Comparison of ENCODE assay signal across 8 mouse cellular contexts in genomic region chr12:111353439-111353915, GRCm38 (mm10). TPM values are rescaled to one million over a fixed set of nuclear protein-coding genes. Genes with fewer than 3 reads are reported as not detected.
DNase-seq lines count a peak whose midpoint lies in the region; ATAC-seq and TF ChIP-seq lines count a peak whose summit lies in the region.

No protein-coding gene starts in this region.

- no peak overlapping the region for H3K4me2 ChIP-seq in kidney, embryonic 14.5 days (replicated peaks; ENCODE audit: low read depth, low read length)

- no peaks in the 10 kb centered on the region for H3K9me3 ChIP-seq in kidney, embryonic 14.5 days (ENCODE audit: control insufficient read depth, low read length)

- intact Hi-C loops in left cerebral cortex, adult 2 months (cut with DNase I), result no loop called here
- intact Hi-C loops in left cerebral cortex, postnatal 4 days (cut with DNase I), result no loop called here

- H3K36me3 ChIP-seq in kidney, embryonic 14.5 days (ENCODE audit: control insufficient read depth, insufficient read depth, low read length), result no peaks in the 10 kb centered on the region

- DNase-seq in left cerebral cortex, adult 2 months (ENCODE audit: extremely low spot score in 1 of 2, low spot score in 2 of 2), result no peak
- no peak for DNase-seq in left cerebral cortex, postnatal 4 days
- DNase-seq in gastrocnemius, postnatal 25 days, result peak; percentile 55
- peak; percentile 79 for DNase-seq in lung, postnatal 25 days (ENCODE audit: low spot score)
- peak; percentile 56 for DNase-seq in urinary bladder, postnatal 25 days (ENCODE audit: low spot score)
- DNase-seq in frontal cortex, postnatal 25 days (ENCODE audit: low spot score in 2 of 2), result no peak
- no peak for DNase-seq in left cerebral cortex, adult 9 months (ENCODE audit: low spot score in 2 of 2)

- TF ChIP-seq CTCF in left cerebral cortex, adult 2 months (IDR thresholded peaks at IDR 0.05), result no peak

- no peaks in the 10 kb centered on the region for H3K27me3 ChIP-seq in kidney, embryonic 14.5 days (ENCODE audit: control insufficient read depth, insufficient read depth, low read length)

- 67% methylated on average over 15 of the region's 15 CpGs for WGBS in kidney, embryonic 14.5 days

- H3K4me1 ChIP-seq in kidney, embryonic 14.5 days (ENCODE audit: control insufficient read depth, insufficient read depth, low read length), result peaks cover 16% of the 10 kb centered on the region

- no peak overlapping the region for H3K4me3 ChIP-seq in left cerebral cortex, adult 2 months
- H3K4me3 ChIP-seq in kidney, embryonic 14.5 days (ENCODE audit: low read length), result no peak overlapping the region

- peak overlapping the region; percentile 4; the same call in 1 of the 2 replicates for H3K27ac ChIP-seq in left cerebral cortex, adult 2 months
- no peak overlapping the region for H3K27ac ChIP-seq in kidney, embryonic 14.5 days (ENCODE audit: low read depth, low read length)

- no peak overlapping the region for H3K9ac ChIP-seq in kidney, embryonic 14.5 days (ENCODE audit: low read depth, low read length)

- ATAC-seq in kidney, embryonic 14.5 days (ENCODE audit: low FRiP score, low TSS enrichment), result peak; percentile 83

RNA-seq across cellular contexts. Expression of gene Cdc42bpb, which starts 24.0 kb away (rescaled TPM):
- total RNA-seq in left cerebral cortex, adult 2 months (2021), result 100 to 1,000 TPM; 137 to 142 TPM
- total RNA-seq in left cerebral cortex, postnatal 4 days (2021), result 100 to 1,000 TPM; 153 to 168 TPM
- 10 to 100 TPM; 23.6 to 24.9 TPM for total RNA-seq in gastrocnemius, postnatal 25 days (2021)
- 43.4 and 44.3 TPM in 2 replicates for polyA plus RNA-seq in kidney, embryonic 14.5 days (2014; fragmentation: Nextera tagmentation; extraction: Ambion mirVana)

RNA-seq across cellular contexts. Expression of gene Lbhd2, which starts 53.1 kb away (rescaled TPM):
- 1 to 10 TPM; 1.3 to 2.8 TPM for total RNA-seq in left cerebral cortex, adult 2 months (2021)
- 1 to 10 TPM; 1.4 to 4.0 TPM for total RNA-seq in left cerebral cortex, postnatal 4 days (2021)
- total RNA-seq in gastrocnemius, postnatal 25 days (2021), result not detected
- polyA plus RNA-seq in kidney, embryonic 14.5 days (2014; fragmentation: Nextera tagmentation; extraction: Ambion mirVana), result 5.8 and 9.9 TPM in 2 replicates

Comparison
In these comparisons a context has a peak if more than half of its experiments do, and no peak if none do; other contexts are left out.
1. DNase-seq: peak in gastrocnemius, postnatal 25 days (single experiment), lung, postnatal 25 days (single experiment) and urinary bladder, postnatal 25 days (single experiment); none in left cerebral cortex, adult 2 months (0 of 2), left cerebral cortex, postnatal 4 days (single experiment), frontal cortex, postnatal 25 days (0 of 2) and left cerebral cortex, adult 9 months (0 of 2).
2. RNA of gene Cdc42bpb, which starts 24.0 kb away (total RNA-seq): 153 to 168 TPM in left cerebral cortex, postnatal 4 days and 137 to 142 TPM in left cerebral cortex, adult 2 months; 23.6 to 24.9 TPM in gastrocnemius, postnatal 25 days; every median in the first group is over 4 times any median in the second.